Mouse (Mus musculus) midbrain, embryonic 14.5 days (tissue): ENCODE results near the gene AF067063. TPM values are rescaled to one million over a fixed set of nuclear protein-coding genes. Genes with fewer than 3 reads are reported as not detected.
A peak's percentile ranks its signal among the peaks of the same experiment; 100 is the strongest.

Experiments
- ATAC-seq: fragments of 200-750 bp; cut with Nextera tagmentation; 2 replicates; pipeline ENCODE4 v1.8.0; 2017; ENCODE audit warnings: moderate number of reproducible peaks, moderate library complexity; ENCODE audit not compliant: low FRiP score, low TSS enrichment
- DNase-seq: peaks from one replicate; pipeline ENCODE4 v3.0.0-alpha.2; 2015
- H3K27ac ChIP-seq: fragments of 300-500 bp; sonication (generic); replicated peaks from 2 replicates; pipeline ENCODE4 v1.5.1; 2014; ENCODE audit warnings: mild to moderate bottlenecking, low read depth, low read length, moderate library complexity
- H3K27me3 ChIP-seq: fragments of 300-500 bp; sonication (generic); 2 replicates; pipeline ENCODE4 v1.6.1; 2014; ENCODE audit warnings: low read length, control low read depth, mixed read lengths; ENCODE audit not compliant: control insufficient read depth, insufficient read depth
- H3K36me3 ChIP-seq: fragments of 300-500 bp; sonication (generic); 2 replicates; pipeline ENCODE4 v1.6.1; 2014; ENCODE audit warnings: low read length, control low read depth; ENCODE audit not compliant: control insufficient read depth, insufficient read depth
- H3K4me1 ChIP-seq: fragments of 300-500 bp; sonication (generic); 2 replicates; pipeline ENCODE4 v1.6.1; 2014; ENCODE audit warnings: mild to moderate bottlenecking, antibody characterized with exemption, low read length, control low read depth; ENCODE audit not compliant: control insufficient read depth, insufficient read depth
- H3K4me2 ChIP-seq: fragments of 300-500 bp; sonication (generic); 2 replicates; pipeline ENCODE4 v1.6.1; 2014; ENCODE audit warnings: mild to moderate bottlenecking, low read length, moderate library complexity
- H3K4me3 ChIP-seq: fragments of 300-500 bp; sonication (generic); replicated peaks from 2 replicates; pipeline ENCODE4 v1.5.1; 2014; ENCODE audit warnings: low read depth, low read length
- H3K9ac ChIP-seq: fragments of 300-500 bp; sonication (generic); replicated peaks from 2 replicates; pipeline ENCODE4 v1.6.1; 2014; ENCODE audit warnings: mild to moderate bottlenecking, low read length, moderate library complexity
- H3K9me3 ChIP-seq: fragments of 300-500 bp; sonication (generic); 2 replicates; pipeline ENCODE4 v1.6.1; 2016; ENCODE audit warnings: low read length, control low read depth, mixed read lengths; ENCODE audit not compliant: control insufficient read depth
- WGBS: fragments of 180-500 bp; shearing (Covaris S2); extraction: QIAGEN DNeasy Blood & Tissue Kit; methylation state at CpG from one replicate; pipeline ENCODE4 v1.1.7; 2014; 5-methylcytosine and 5-hydroxymethylcytosine counted together
- polyA plus RNA-seq: library from polyadenylated mRNA; unstranded; fragments of >200 nt; fragmentation: Nextera tagmentation; extraction: Ambion mirVana; gene quantifications from 2 replicates; pipeline ENCODE4 v1.2.1, GENCODE M21; 2014

Gene AF067063
- polyA plus RNA-seq, 1 experiment from 2014 or later: not detected

DNA sequence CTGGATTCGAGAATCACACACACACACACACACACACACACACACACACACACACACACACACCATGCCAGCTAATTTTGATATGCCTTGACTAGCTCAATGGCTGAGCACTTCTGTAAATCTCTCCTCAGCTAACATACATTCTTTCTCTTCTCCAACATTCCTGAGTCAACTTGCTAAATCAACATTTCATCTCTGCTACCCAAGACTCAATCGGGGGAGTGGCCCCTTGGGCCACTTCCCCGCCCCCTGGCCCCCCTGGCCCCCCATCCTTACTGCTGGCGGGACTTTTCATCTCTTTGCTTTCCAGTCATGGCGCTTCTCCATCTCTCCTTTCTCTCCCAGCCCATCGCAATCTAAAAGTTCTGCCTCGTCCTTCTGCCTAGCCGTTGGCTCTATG lies 13.2 kb downstream of the AF067063 start:
- Histone ChIP-seq H3K27me3 (no peaks in the 10 kb centered on the region), H3K27ac (no peak overlapping the region), H3K4me3 (no peak overlapping the region), H3K4me2 (no peak overlapping the region), H3K9ac (no peak overlapping the region), H3K9me3 (no peaks in the 10 kb centered on the region), H3K36me3 (no peaks in the 10 kb centered on the region), H3K4me1 (no peaks in the 10 kb centered on the region)
- 55% methylated on average over 8 of the region's 8 CpGs for WGBS
- ATAC-seq (no peak), DNase-seq (no peak)

DNA sequence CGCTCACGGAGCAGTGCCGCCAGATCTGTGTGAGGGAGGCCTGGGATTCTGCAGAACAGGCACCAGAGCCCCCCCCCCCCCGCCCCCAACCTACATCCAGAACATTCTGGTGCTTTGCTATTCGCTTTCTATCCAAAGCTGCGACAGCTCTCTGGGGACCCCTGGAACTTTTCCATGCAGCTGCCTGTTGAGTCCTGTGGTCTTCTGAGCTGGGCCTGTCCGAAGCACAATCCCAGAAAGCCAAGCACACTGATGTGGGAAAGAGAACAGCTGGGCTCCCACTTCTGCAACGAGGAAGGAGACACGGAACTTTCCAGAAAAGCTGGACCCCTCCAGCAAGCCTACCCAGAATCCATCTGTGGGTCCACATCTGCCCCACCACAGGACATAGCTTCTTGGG lies 20.0 kb downstream of the AF067063 start:
- no peak overlapping the region for H3K27ac ChIP-seq
- no peak overlapping the region for H3K4me2 ChIP-seq
- DNase-seq (no peak), ATAC-seq (no peak)
- no peaks in the 10 kb centered on the region for H3K4me1 ChIP-seq
- WGBS: 82% methylated on average over 9 of the region's 9 CpGs
- H3K36me3 ChIP-seq: no peaks in the 10 kb centered on the region
- no peaks in the 10 kb centered on the region for H3K27me3 ChIP-seq
- no peak overlapping the region for H3K4me3 ChIP-seq
- H3K9me3 ChIP-seq: no peaks in the 10 kb centered on the region
- H3K9ac ChIP-seq: no peak overlapping the region

DNA sequence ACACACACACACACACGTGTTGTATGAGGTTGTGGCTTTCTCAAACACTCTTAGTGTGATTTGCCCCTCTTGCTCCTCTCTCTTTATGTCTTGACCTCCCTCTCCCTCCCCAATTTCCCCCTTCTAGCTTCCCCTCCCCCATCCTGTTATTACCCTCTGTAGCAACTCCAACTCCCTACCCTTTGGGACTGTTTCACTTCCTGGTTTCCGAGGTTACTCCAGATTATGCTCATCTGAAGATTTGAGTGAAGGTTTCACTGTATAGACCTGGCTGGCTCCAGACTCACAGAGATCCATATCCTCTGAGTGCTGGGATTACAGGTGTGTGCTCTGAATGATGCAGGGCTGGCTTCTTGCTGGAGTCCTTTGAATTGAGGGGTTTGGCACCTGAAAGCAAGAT lies 21.1 kb downstream of the AF067063 start:
- Histone ChIP-seq H3K36me3 (no peaks in the 10 kb centered on the region), H3K4me3 (no peak overlapping the region), H3K9ac (no peak overlapping the region), H3K4me2 (no peak overlapping the region), H3K9me3 (no peaks in the 10 kb centered on the region), H3K27me3 (no peaks in the 10 kb centered on the region), H3K27ac (no peak overlapping the region), H3K4me1 (no peaks in the 10 kb centered on the region)
- ATAC-seq (no peak), DNase-seq (no peak)
- 83% methylated on average over 2 of the region's 2 CpGs for WGBS

DNA sequence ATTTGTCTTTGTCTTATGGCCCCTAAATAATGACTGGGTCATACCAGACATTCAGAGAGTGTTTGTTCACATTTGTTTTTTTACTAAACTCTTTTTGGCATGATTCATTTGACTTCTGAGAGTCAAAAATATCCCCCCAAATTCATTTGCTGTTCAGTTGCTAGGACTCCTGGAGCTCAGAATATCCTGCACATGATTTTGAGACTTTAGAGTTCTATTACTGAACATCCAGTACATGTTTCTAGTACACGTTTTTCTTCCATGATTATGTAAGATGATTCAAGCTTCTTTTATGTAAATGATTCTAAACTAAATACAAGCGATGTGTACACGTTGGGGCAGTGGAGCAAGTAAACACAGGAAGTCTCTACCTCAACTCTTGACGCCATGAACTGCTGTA lies 32.4 kb downstream of the AF067063 start:
- WGBS: 70% methylated on average over 4 of the region's 4 CpGs
- Histone ChIP-seq H3K9ac (no peak overlapping the region), H3K27ac (no peak overlapping the region), H3K4me2 (no peak overlapping the region), H3K9me3 (no peaks in the 10 kb centered on the region), H3K36me3 (no peaks in the 10 kb centered on the region), H3K4me1 (no peaks in the 10 kb centered on the region), H3K27me3 (no peaks in the 10 kb centered on the region), H3K4me3 (no peak overlapping the region)
- ATAC-seq: no peak
- DNase-seq: no peak

DNA sequence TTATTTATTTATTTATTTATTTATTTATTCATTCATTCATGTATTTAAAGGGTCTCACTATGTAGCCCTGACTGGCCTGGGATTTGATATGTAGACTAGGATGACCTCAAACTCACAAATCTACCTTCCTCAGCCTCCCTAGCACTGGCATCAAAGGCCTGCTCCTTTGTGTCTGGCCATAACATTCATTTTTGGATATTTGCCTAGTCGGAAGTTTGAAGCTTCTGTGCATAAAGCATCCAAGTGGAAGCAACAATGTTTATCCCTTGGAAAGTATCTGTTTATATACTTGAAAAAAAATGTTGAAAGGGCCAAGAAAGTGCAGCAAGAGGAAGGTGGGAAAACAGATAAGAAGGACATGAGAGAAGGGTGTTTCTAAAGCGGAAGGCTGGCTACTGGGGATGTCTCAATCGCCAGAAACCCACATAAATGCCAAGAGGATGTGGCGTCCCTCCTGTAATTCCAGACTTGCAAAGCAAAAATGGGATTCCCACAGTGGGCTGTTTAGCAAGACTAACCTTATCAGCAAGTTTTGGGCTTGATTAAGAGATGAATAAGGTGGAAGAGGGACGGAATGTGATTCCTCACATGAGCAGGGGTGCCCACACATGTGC lies 37.1 kb downstream of the AF067063 start:
- Histone ChIP-seq H3K9ac (no peak overlapping the region), H3K4me3 (no peak overlapping the region), H3K4me2 (no peak overlapping the region), H3K27me3 (no peaks in the 10 kb centered on the region), H3K4me1 (peaks cover 18% of the 10 kb centered on the region), H3K36me3 (peaks cover 8% of the 10 kb centered on the region), H3K27ac (no peak overlapping the region), H3K9me3 (no peaks in the 10 kb centered on the region)
- ATAC-seq (no peak), DNase-seq (no peak)
- WGBS: 90% methylated on average over 5 of the region's 5 CpGs

DNA sequence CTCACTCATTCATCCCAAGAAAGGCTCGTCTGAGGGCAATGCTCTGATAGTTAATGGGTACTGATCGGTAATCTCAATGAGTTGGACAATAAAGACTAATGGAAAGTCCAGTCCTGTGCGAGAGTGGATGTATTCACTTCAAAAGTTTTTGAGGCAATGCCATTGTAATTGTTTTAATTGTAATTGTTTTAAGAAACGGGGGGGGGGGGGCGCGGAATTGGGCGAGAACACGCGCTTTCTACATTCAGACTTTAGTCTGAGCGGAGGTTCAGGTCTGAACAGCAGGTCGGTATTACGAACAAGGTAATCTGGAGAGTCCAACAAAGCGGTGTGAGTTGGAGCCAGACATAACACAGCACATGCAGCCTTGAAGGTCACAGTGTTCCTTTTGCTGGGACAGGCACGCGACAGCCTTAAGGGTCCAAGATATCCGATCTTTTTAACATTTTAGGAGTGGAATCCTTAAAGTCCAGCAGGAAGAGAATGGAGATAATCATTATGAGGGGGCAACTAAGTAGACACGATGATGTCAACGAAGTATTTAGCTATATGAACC lies 38.4 kb downstream of the AF067063 start:
- Histone ChIP-seq H3K9ac (peak overlapping the region; percentile 89), H3K36me3 (peaks cover 19% of the 10 kb centered on the region), H3K4me3 (peak overlapping the region; percentile 80), H3K27ac (peak overlapping the region; percentile 97), H3K9me3 (no peaks in the 10 kb centered on the region), H3K4me1 (peaks cover 20% of the 10 kb centered on the region), H3K27me3 (no peaks in the 10 kb centered on the region), H3K4me2 (peak overlapping the region; percentile 78)
- no peak for ATAC-seq
- peak; percentile 46 for DNase-seq
- WGBS: 5% methylated on average over 18 of the region's 18 CpGs

DNA sequence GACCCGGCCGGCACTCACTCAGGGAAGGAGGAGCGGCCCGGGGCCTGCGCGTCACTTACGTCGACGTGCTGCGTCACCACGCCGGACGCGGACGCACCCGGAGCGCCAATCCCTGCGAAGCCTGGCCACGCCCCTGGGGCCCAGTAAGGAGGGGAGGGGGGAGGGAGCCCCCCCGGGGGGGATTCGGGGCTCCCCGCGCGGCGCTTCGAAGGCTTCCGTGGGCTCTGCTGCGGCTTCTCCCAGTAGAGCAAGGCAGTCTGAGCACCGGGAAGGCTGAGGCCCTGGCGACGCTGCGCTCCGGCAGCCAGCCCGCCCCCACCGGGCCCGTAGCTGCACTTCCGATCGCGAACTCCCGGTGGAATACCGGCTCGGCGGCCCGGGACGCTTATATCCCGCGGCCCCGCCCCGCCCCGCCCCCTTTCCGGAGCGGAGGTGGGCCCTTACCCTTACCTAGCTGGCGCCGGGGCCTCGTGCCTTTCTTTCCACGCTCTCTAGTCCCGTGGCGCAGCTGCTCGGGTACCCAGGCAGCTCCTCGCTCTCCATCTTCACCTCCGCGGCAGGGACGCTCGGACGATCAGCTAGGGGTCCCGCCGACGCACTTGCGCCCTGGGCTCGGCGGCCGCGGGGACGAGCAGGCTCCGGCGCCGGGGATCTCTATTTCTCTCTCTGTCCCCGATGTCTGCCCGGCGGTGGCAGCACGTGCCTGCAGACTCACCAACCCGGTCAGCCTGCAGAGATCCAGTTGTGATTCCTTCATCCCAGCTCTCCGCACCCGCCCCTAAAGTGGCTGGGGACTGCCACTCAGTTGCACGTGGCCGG lies 39.0 kb downstream of the AF067063 start, which contains the start of gene Zfp131:
TSS of gene Zfp131 (minus strand) at position 129 of the 819 bp plus-strand sequence.
- ATAC-seq: peak; percentile 97
- peak within 1 kb of the TSS; percentile 78 for H3K4me2 ChIP-seq
- peaks cover 23% of the 10 kb centered on the region for H3K36me3 ChIP-seq
- no peaks in the 10 kb centered on the region for H3K9me3 ChIP-seq
- H3K4me1 ChIP-seq: peaks cover 20% of the 10 kb centered on the region
- H3K27ac ChIP-seq: peak within 1 kb of the TSS; percentile 97
- WGBS: under 1% methylated on average over 67 of the region's 86 CpGs
- peak within 1 kb of the TSS; percentile 80 for H3K4me3 ChIP-seq
- H3K27me3 ChIP-seq: no peaks in the 10 kb centered on the region
- peak within 1 kb of the TSS; percentile 89 for H3K9ac ChIP-seq
- DNase-seq: peak; percentile 99

DNA sequence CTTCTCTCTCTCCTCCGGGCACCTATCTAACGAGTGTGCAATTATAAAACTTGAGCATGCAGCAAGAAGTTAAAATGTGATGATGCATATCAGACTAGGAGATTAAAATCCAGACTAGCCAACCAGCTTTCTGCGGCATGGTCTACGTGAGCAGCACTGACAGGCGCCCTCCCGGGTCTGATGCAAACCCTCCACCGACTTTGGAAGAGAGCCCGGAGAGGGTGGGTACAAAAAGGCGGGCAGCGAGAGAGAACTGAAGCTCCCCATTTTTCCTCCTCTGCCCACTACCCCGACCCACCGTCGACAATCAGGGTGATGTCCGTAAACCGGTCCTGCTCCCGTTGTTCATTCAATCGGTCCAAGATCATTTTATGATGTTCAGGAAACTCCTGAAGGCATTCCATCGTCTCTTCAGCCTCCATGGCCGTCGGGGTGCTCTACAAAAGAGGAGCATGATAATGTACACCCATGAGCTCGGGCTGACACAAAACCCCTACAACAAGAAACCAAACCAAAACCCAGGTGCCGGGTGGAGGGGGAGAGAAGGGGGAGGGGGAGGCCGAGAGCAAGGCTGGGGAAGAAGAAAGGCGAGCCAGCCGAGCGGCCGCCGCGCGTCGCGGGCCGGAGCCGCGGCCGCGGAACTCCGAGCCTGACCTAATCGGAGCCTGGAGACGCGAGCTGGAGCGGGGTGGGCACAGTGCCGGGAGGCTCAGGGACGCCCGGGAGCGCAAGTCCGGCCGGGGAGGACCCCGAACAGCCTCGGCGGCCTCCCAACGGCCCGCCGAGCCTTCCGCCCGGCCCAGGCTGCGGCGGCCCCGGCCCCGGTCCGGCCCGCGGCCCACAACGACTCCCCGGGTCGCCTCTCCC lies 39.9 kb downstream of the AF067063 start:
- H3K9ac ChIP-seq: peak overlapping the region; percentile 89
- peaks cover 20% of the 10 kb centered on the region for H3K4me1 ChIP-seq
- H3K9me3 ChIP-seq: no peaks in the 10 kb centered on the region
- no peaks in the 10 kb centered on the region for H3K27me3 ChIP-seq
- H3K27ac ChIP-seq: peak overlapping the region; percentile 97
- ATAC-seq (peak; percentile 66), DNase-seq (peak; percentile 82)
- H3K36me3 ChIP-seq: peaks cover 29% of the 10 kb centered on the region
- under 1% methylated on average over 56 of the region's 66 CpGs for WGBS
- peak overlapping the region; percentile 54 for H3K4me2 ChIP-seq
- peak overlapping the region; percentile 80 for H3K4me3 ChIP-seq
